Mouse (Mus musculus): Measurements from ENCODE around the gene Rbp1. TPM values are rescaled to one million over a fixed set of nuclear protein-coding genes. Genes with fewer than 3 reads are reported as not detected.

Rbp1 gene
- total RNA-seq, 2 experiments from 2014 or later, result 2.0 TPM; not detected in 1

DNA sequence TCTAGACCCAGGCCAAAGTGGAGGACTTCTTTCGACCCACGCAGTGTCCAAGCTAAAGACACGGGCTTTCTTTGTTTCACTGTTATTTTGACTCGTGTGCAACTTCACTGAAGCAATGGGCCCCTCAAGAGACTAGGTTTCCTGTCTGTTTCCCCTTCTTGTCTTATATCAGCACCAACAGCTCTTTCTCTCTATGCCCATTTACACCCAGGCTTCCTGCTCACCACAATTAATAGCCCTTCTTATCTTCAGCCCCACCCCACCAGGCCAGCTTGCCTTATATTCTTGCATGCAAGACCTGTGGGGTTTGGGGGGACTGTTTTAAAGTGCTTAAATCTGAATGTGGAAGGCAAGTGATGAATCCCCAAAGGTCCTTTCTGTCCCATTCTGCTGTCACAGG is 66.8 kb downstream of the Rbp1 start:
- no peak for ATAC-seq (replicated peaks; ENCODE audit: low FRiP score, poor library complexity, severe bottlenecking)

DNA sequence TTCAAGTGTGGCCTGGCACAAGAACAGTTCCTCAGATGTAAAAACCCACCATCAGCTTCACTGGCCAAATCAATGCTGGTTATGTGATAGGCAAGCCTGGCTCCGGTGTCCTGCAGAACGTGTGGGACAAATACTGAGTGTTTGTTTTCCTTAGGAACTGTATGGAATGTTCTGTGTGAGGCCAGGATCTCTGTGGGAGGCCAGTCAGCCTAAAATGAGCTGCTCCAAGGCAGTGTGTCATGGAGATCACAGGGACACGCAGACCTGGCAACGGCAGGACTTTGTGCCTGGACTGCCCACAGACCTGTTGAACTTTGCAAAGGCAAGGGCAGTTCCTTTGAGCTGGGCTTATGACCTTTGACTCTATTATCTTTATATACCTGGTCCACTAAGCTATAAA is 67.4 kb downstream of the Rbp1 start:
- no peak for ATAC-seq (replicated peaks; ENCODE audit: low FRiP score, poor library complexity, severe bottlenecking)

GRCm38 (mm10) chr9:98491071-98491470 is 68.3 kb downstream of the Rbp1 start:
- no peak for ATAC-seq (replicated peaks; ENCODE audit: low FRiP score, poor library complexity, severe bottlenecking)

DNA sequence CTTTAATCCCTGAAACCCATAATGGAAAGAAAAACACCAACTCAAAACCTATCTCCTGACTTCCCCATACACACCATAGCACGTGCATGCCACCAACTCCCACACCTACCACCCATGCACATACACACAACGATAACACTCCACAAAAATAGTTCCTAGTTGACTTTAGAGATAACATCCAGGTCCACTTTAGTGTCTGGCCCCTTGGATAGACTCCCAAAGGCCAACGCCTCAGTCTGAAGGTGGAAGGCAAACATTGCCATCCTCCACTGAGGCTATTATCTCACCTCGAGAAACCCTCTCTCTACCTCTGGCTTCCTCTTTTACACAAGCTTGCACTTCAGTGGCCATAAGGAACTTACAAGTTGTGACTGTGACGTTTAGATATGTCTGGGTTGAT is 69.5 kb downstream of the Rbp1 start:
- ATAC-seq (replicated peaks; ENCODE audit: low FRiP score, poor library complexity, severe bottlenecking), result no peak

DNA sequence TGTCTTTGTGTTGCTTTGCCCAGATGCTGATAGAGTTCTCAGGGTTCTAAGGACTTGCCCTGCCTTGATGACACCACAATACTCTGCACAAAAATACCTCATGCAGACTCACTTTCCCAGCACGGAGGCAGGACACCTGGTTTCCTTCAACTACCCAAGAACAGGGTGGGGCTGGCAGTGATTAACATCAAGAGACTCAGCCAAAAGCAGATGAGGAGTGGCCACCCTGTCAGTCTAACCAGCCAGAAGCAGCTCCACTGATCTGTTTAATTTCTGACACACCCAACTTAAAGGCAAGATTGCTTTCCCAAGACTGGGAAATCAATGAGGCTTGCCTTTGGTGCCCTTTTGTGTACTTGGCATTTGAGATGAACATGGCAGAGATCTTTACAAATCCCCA is 70.1 kb downstream of the Rbp1 start:
- no peak for ATAC-seq (replicated peaks; ENCODE audit: low FRiP score, poor library complexity, severe bottlenecking)

Other genes with a start within 250 kb of the Rbp1 start
- gene Nmnat3, start 135.5 kb upstream of the Rbp1 start, total RNA-seq (2015; ENCODE audit: low replicate concordance), result 66.3 and 77.1 TPM in 2 replicates
- gene Nmnat3, start 135.5 kb upstream of the Rbp1 start, total RNA-seq (2017; ENCODE audit: low replicate concordance), result 81.5 and 109 TPM in 2 replicates
- not detected in 2 replicates for gene Rbp2, start 63.2 kb downstream of the Rbp1 start, total RNA-seq (2015; ENCODE audit: low replicate concordance)
- not detected in 2 replicates for gene Rbp2, start 63.2 kb downstream of the Rbp1 start, total RNA-seq (2017; ENCODE audit: low replicate concordance)
- gene Copb2, start 140.8 kb downstream of the Rbp1 start, total RNA-seq (2015; ENCODE audit: low replicate concordance), result 96.9 and 122 TPM in 2 replicates
- gene Copb2, start 140.8 kb downstream of the Rbp1 start, total RNA-seq (2017; ENCODE audit: low replicate concordance), result 58.8 and 78.7 TPM in 2 replicates
- 6.8 and 19.3 TPM in 2 replicates for gene Mrps22, start 178.7 kb downstream of the Rbp1 start, total RNA-seq (2015; ENCODE audit: low replicate concordance)
- gene Mrps22, start 178.7 kb downstream of the Rbp1 start, total RNA-seq (2017; ENCODE audit: low replicate concordance), result 13.5 and 17.3 TPM in 2 replicates

Data from erythroid progenitor cell, adult 5-6 weeks (primary cell).